Mouse (Mus musculus) megakaryocyte progenitor cell, adult 5-6 weeks (primary cell): ENCODE measurements around the gene Tstd2. TPM values are rescaled to one million over a fixed set of nuclear protein-coding genes. Genes with fewer than 3 reads are reported as not detected.

Experiments
- ATAC-seq: replicated peaks from 2 replicates; pipeline ENCODE4 v1.8.0; 2016; ENCODE audit warnings: mild to moderate bottlenecking, moderate TSS enrichment, inconsistent platforms; ENCODE audit not compliant: poor library complexity
- total RNA-seq, 2 experiments: library from RNA; stranded (forward) in 1 of 2; stranded (reverse) in 1 of 2; fragments of 157-497, 149-512 nt in 1 of 2; fragments of 200-1000 nt in 1 of 2; gene quantifications; 2 replicates each; pipeline versions ENCODE4 v1.2.3 to v1.2.4; 2015 to 2017

The Tstd2 gene
- total RNA-seq, 2 experiments from 2014 or later, result 22.1 to 30.9 TPM

DNA sequence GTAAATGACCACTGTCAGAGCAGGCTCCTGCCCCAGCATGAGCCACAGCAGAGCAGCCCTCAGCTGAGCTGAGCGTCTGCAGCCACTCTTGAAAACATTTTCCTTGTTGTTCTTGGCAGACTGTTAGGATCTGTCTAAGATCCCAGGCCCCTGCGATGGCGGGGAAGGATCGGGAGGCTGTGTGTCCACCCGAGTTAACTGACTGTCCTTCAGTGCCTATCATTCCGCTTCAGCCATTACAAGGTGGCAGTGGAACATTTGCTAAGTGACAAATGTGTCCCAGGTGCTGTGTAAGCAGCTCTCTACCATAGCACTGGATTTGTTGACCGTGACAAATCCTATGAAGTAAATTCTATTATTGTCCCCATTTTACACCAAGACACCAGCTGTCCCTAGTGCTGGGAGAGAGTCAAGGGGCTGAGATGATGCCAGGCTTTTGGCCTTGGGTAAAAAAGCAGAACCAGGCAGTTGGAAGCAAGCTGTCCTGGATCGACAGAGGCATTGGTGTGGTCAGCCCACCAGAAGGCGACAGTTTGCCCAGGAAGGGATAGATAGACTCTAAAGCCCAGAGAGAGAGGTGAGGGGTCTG lies 53.2 kb downstream of the Tstd2 start:
- ATAC-seq, result 0 out of 2 replicates have a peak, but pooled peaks have one; percentile 14

DNA sequence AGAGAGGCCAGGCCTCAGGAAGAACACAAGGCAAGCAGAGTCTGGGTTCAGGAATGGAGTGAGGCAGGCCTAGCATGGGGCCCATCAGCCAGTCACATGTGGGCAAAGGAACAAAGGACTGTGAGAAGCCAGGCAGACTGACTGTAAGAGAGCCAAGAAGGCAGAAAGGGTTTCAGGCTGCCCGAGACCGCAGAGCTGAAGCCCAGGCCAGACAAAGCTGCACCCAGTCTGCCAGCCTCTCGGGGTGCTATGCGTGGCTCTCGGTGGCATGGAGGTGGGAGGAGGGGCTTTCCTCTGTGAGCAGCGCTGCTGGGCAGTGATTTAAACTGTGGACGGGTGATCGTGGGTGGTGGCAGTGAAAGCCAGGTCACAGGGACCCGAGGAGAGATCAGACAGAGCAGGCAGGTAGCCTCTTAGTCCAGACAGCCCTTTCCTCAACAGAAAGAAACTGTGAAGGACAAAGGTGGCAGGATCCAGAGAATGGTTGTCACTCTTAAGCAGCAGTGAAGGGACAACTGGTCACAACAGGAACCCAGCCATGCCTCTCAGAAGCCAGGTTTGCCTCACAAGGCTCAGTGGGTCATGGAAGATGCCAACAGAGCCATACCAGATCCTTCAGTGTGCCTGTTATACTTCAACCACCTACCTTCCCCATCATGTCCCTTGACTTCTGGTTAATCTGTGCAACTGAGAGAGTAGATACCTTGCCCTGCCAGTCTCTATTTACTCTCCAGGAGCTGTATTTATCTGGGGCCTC lies 53.9 kb downstream of the Tstd2 start:
- ATAC-seq, result no peak

DNA sequence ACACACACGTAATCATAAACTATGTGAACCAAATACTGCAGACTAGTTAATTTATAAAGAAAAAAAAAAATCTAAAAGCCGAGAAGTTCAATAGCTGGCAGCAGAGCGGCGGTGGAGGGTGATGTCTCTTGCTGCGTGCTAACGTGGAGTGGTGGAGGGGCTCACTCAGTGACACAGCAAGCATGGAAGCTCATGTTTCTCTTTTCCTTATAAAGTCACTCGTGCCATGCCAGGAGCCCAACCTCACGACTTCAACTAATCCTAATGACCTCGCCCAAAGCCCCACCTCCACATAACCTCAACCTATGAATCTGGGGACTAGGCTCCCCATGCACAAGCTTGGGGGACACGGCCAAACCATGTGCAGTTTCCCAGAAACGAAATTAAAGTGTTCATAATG lies 55.9 kb downstream of the Tstd2 start:
- ATAC-seq, result no peak

DNA sequence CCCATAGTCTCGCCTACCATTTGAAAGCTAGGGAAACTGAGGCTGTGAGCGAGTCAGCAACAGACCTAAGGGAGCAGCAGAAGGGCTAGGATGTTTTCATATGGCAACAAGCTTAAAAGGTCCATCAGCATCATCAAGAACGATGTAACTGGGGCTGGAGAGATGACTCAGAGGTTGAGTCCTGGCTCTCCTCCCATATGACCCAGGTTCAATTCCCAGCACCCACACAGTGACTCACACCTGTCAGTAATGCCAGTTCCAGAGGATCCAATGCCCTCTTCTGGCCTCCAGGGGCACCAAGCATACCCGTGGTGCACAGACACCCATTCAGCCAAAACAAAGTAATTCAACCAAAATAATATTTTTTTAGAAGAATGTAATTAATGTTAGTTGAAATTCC lies 58.2 kb downstream of the Tstd2 start:
- ATAC-seq, result no peak

DNA sequence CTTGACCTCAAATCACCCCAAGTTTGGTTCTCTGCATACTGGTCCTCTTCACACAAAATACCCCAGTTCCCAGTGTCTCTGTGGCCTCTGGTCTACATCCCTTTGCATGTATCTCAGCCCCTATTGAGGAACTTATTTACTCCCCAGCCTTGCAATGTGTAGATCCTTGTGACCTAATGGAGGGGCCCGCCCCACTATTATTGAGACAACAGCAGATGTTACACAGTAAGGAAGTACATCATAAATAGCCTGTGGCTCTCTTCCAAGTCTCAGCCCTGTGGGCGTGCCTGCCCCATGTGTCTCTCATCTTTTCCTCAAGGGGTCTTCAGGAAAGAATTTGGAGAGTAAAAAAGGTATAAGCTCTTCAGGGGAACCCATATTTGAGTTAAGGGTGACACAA lies 61.6 kb downstream of the Tstd2 start:
- no peak for ATAC-seq

DNA sequence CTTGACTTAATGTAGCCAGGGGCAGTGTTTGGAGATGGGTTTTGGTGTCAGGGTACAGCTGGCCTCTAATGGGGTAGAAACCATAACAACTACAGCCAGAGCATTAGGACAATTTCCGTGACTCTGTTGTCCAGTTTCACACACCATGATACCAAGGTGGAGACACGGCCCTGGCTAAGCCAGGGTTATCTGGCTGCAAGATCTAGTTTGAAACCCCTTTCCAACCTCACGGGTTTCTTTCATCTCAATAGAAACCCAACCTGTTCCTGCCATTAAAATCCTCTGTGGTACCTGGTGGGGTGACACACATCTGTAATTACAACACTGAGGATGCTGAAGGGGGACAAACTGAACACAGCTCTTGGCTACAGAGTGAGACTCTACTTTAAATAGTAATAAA lies 62.8 kb downstream of the Tstd2 start:
- ATAC-seq, result no peak

DNA sequence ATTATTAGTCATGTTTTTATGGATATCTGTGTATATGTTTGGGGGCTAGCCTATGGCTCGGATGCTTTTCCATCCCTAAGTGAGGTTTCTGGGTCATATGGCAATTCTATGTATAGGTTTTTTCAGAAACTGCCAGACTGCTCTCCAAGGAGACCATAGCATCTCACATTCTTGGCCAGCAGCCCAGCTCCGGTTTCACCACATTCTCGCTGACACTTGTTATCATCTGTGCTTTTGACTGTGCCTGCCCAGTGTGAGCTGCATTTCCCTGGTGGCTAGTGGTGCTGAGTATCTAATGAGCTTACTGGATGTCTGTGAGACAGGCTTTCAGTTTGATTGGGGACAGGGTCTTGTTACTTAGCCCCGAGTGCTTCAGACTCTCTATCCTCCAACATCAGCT lies 64.8 kb downstream of the Tstd2 start:
- 0 out of 2 replicates have a peak, but pooled peaks have one; percentile 14 for ATAC-seq

DNA sequence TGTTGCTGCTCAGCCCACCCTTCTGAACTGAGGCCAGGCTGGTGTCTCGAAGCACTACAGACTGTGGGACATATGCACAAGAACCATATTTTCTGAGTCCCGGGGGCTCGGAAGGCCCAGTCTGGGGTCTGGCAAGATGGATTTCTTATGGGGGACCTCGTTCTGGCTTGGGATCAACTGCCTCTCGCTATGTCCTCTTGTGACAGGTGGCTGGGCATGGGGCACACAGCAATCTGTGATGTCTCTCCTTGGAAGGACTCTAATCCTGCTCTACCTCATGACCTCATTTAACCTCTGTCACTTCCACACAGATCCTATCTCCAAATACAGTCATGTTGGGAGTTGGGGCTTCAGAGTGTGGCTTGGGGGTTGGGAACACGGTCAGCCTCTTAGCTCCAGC lies 65.9 kb downstream of the Tstd2 start:
- no peak for ATAC-seq

DNA sequence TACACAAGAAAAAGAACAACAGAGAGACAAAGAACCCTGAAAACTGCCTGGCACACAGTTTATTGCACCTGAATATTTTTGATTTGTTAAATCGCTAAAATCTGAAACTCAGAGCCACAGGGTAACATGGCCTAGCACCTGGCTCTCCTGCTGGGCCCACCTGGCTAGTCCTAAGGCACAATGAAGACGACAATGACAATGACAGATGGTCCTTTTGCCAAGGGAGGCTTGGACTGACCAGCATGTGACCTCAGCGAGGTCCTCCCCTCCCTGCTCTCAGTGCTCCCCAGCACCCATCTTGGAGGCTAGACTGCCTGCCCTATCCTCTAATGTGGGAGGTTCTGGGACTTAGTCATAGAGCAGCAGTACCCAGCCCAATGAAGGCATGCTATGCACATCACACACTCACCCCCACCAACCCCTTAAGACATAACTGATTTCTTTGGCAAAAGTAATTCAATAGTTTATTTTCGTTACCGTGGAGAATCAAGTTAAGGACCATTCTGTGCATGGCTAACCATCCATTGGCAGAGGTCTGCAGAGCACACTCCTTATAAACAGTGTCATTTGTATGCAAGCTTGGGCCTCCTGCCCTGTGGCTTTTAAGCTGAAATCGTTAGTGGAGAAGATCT lies 68.5 kb downstream of the Tstd2 start:
- no peak for ATAC-seq

DNA sequence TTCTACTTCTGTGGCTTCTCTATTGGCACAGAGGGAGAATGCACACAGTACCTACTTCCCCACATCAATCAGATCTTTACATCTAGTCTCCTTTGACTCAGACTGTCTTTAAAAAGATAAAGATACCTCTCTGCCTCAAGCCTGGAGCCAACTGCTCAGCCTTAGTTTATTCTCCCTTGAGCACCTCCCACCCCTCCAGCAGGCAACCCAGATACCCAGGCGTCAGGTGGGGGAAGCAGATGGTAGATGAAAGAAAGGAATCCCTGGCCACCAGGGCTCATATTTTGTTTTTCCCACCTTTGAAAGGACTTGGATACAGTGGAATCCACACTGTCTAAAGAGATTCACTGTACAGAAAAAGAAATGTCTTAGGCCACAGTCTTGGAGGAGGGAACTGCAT lies 69.9 kb downstream of the Tstd2 start:
- no peak for ATAC-seq

DNA sequence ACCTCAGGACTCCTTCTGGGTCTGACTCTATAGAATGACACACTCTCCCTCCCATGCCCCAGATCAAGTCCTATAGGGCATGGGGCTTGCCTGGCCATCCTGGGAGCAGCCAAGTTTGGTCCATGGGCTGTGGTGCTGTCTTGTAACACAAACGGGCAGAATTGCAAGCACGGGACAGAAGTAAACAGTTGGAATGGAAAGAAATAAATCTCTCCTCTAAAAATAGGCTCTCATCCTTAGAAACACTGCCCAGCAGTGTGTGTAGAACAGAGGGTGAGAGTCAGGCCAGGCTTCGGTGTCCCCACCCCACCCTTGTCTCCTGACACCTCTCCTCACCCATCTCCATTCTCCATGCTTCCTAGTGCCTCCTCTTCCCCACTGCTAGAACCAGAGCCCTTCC lies 70.4 kb downstream of the Tstd2 start:
- no peak for ATAC-seq

DNA sequence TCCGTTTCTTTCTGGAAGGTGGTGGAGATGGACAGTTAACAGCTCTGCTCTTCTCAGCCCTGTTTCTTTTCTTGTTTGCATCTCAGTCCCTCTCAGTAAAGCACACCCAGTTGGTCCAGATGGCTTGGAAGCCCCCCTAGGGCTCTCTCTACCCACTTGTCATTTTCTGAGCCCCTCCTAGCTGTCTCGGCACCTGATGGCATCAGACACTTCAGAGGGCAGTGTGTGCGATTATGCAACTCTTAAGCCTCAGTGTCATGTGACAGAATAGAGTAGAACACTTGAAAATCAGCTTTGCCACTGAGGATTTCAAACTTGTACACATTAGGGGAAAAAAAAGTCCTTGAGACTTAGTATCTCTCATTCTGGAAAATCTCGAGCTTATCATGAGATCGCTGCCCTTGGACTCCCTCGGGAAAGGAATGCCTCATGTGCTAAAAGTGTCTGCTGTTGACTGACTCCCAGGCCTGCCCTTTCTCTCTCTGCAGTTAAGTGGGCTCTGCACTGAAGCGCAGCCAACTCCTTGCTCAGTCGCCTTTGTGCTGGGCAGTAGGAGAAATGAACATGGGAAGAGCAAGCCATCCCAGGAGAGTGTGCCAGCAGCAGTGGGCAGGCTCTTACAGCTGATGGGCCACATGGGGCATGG lies 72.7 kb downstream of the Tstd2 start:
- ATAC-seq, result no peak

DNA sequence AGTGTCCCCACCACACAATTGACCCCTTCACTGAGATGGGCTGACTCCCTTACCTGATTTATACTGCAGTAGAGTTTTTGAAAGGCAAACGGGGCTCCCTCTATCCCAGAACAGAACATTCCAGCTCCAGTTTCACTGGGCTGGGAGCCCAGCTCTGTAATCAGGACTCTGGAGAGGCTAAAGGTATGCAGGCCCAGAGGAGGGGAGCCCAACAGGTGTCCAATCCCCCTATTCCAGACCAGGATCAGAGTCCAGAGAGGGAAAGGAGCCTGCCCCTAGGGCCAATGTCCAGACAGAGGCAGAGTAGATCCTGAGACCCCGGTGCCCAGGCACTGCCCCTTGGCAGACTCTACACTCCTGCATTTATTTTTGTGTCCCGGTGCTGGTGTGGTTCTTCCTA lies 73.5 kb downstream of the Tstd2 start:
- ATAC-seq, result no peak

Other genes with a start within 250 kb of the Tstd2 start
- 0.22 and 1.1 TPM in 2 replicates for gene Ccdc180, start 248.4 kb downstream of the Tstd2 start, total RNA-seq (2015)
- gene Ccdc180, start 248.4 kb downstream of the Tstd2 start, total RNA-seq (2017), result 0.24 and 0.71 TPM in 2 replicates
- gene Tdrd7, start 173.4 kb downstream of the Tstd2 start, total RNA-seq (2015), result 19.3 and 19.5 TPM in 2 replicates
- 5.7 and 6.3 TPM in 2 replicates for gene Tdrd7, start 173.4 kb downstream of the Tstd2 start, total RNA-seq (2017)
- 0.07 and 0.10 TPM in 2 replicates for gene Tmod1, start 99.8 kb downstream of the Tstd2 start, total RNA-seq (2015)
- 0.04 and 0.14 TPM in 2 replicates for gene Tmod1, start 99.8 kb downstream of the Tstd2 start, total RNA-seq (2017)
- gene Ncbp1, start 81 bp downstream of the Tstd2 start, total RNA-seq (2015), result 81.5 and 82.3 TPM in 2 replicates
- 108 and 109 TPM in 2 replicates for gene Ncbp1, start 81 bp downstream of the Tstd2 start, total RNA-seq (2017)
- gene Xpa, start 57.6 kb upstream of the Tstd2 start, total RNA-seq (2015), result 32.8 and 48.7 TPM in 2 replicates
- 30.5 and 32.7 TPM in 2 replicates for gene Xpa, start 57.6 kb upstream of the Tstd2 start, total RNA-seq (2017)
- gene Foxe1, start 204.9 kb upstream of the Tstd2 start, total RNA-seq (2015), result not detected in 2 replicates
- gene Foxe1, start 204.9 kb upstream of the Tstd2 start, total RNA-seq (2017), result not detected in 2 replicates